Mouse (Mus musculus) granulocyte monocyte progenitor cell, adult 5-6 weeks (primary cell): ENCODE data around the gene Sell. TPM values are rescaled to one million over a fixed set of nuclear protein-coding genes. Genes with fewer than 3 reads are reported as not detected.
A peak's percentile ranks its signal among the peaks of the same experiment; 100 is the strongest.

Experiments
- ATAC-seq: replicated peaks from 2 replicates; pipeline ENCODE4 v1.8.0; 2016; ENCODE audit warnings: mild to moderate bottlenecking, moderate TSS enrichment, inconsistent platforms; ENCODE audit not compliant: poor library complexity, severe bottlenecking
- total RNA-seq, 2 experiments: library from RNA; stranded (forward) in 1 of 2; stranded (reverse) in 1 of 2; fragments of 200-712, 200-1000 nt in 1 of 2; fragments of >200 nt in 1 of 2; fragmentation: Nextera tagmentation in 1 of 2; gene quantifications; 2 replicates each; pipeline ENCODE4 v1.2.3; 2014 to 2017

The Sell gene
- total RNA-seq, 2 experiments from 2014 or later = 242 to 272 TPM

- peak; percentile 41 for ATAC-seq
Measured at GRCm38 (mm10) chr1:164119892-164120776, 58.4 kb downstream of the Sell start.

- ATAC-seq = no peak
Measured at GRCm38 (mm10) chr1:164120777-164121158, 59.0 kb downstream of the Sell start.

GRCm38 (mm10) chr1:164123836-164124235, 62.1 kb downstream of the Sell start:
- ATAC-seq = no peak

- ATAC-seq = no peak
Measured at GRCm38 (mm10) chr1:164130013-164130412, 68.2 kb downstream of the Sell start.

GRCm38 (mm10) chr1:164132609-164133008, 70.8 kb downstream of the Sell start:
- no peak for ATAC-seq

Other genes starting within 250 kb of the Sell start
- 30.0 and 38.8 TPM in 2 replicates for gene Scyl3, start 132.9 kb upstream of the Sell start, total RNA-seq (2014; fragmentation: Nextera tagmentation)
- gene Scyl3, start 132.9 kb upstream of the Sell start, total RNA-seq (2017) = 13.9 and 18.9 TPM in 2 replicates
- 14.0 and 15.0 TPM in 2 replicates for gene BC055324, start 67.2 kb upstream of the Sell start, total RNA-seq (2014; fragmentation: Nextera tagmentation)
- gene BC055324, start 67.2 kb upstream of the Sell start, total RNA-seq (2017) = 20.6 and 28.5 TPM in 2 replicates
- gene Mettl18, start 67.1 kb upstream of the Sell start, total RNA-seq (2014; fragmentation: Nextera tagmentation) = 2.5 and 6.7 TPM in 2 replicates
- 12.4 and 13.4 TPM in 2 replicates for gene Mettl18, start 67.1 kb upstream of the Sell start, total RNA-seq (2017)
- gene Sele, start 13.7 kb upstream of the Sell start, total RNA-seq (2014; fragmentation: Nextera tagmentation) = not detected in 2 replicates
- gene Sele, start 13.7 kb upstream of the Sell start, total RNA-seq (2017) = 0.05 TPM in 1 of 2 replicates, not detected in the other
- 2.2 and 3.7 TPM in 2 replicates for gene Selp, start 53.3 kb downstream of the Sell start, total RNA-seq (2014; fragmentation: Nextera tagmentation)
- 0.60 and 1.5 TPM in 2 replicates for gene Selp, start 53.3 kb downstream of the Sell start, total RNA-seq (2017)
- gene F5, start 89.9 kb downstream of the Sell start, total RNA-seq (2014; fragmentation: Nextera tagmentation) = 1.5 and 3.4 TPM in 2 replicates
- gene F5, start 89.9 kb downstream of the Sell start, total RNA-seq (2017) = 3.1 and 3.8 TPM in 2 replicates
- 6.3 and 10.0 TPM in 2 replicates for gene Slc19a2, start 187.1 kb downstream of the Sell start, total RNA-seq (2014; fragmentation: Nextera tagmentation)
- gene Slc19a2, start 187.1 kb downstream of the Sell start, total RNA-seq (2017) = 5.1 and 9.6 TPM in 2 replicates
- gene Ccdc181, start 213.6 kb downstream of the Sell start, total RNA-seq (2014; fragmentation: Nextera tagmentation) = 5.5 and 6.1 TPM in 2 replicates
- gene Ccdc181, start 213.6 kb downstream of the Sell start, total RNA-seq (2017) = 23.0 and 25.3 TPM in 2 replicates
- 13.1 and 23.5 TPM in 2 replicates for gene Nme7, start 242.1 kb downstream of the Sell start, total RNA-seq (2014; fragmentation: Nextera tagmentation)
- 43.2 and 53.0 TPM in 2 replicates for gene Nme7, start 242.1 kb downstream of the Sell start, total RNA-seq (2017)
- 15.6 and 30.9 TPM in 2 replicates for gene Blzf1, start 245.5 kb downstream of the Sell start, total RNA-seq (2014; fragmentation: Nextera tagmentation)
- gene Blzf1, start 245.5 kb downstream of the Sell start, total RNA-seq (2017) = 36.2 and 44.7 TPM in 2 replicates